Mouse (Mus musculus): Measurements from ENCODE around the gene Tas2r108. TPM values are rescaled to one million over a fixed set of nuclear protein-coding genes. Genes with fewer than 3 reads are reported as not detected.

The Tas2r108 gene
- polyA plus RNA-seq, 1 experiment from 2014 or later, result not detected

DNA sequence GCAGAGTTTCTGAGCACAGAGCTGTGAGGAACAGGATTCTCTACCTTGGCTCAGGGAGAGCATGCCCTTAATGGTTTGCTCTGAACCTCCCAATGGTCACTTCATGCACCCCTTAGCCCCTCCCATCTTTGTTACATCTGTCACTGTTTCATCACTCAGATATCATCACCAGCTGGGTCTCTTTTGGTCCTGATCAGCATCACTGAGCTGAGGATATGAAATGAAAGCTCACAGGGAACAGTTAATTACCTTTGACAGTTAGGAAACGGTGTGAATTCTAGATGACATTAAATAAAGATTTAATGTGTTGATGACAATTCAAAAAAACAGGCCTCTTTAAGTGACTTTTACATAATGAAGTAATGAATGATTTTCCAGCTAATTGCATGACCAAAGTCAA, 26.1 kb downstream of the Tas2r108 start, which contains the start of gene Prss37:
Prss37 (minus strand) TSS at position 101 of the 400 bp plus-strand sequence.
- WGBS, result 38% methylated on average over 1 of the region's 1 CpGs
- H3K27ac ChIP-seq (ENCODE audit: low read length), result no peak within 1 kb of the TSS
- no peak within 1 kb of the TSS for H3K4me3 ChIP-seq (ENCODE audit: low read length)
- H3K4me1 ChIP-seq (ENCODE audit: insufficient read depth, low read length), result no peaks in the 10 kb centered on the region
- H3K9ac ChIP-seq (replicated peaks; ENCODE audit: low read length), result no peak within 1 kb of the TSS
- H3K36me3 ChIP-seq (ENCODE audit: insufficient read depth, low read length), result no peaks in the 10 kb centered on the region
- H3K27me3 ChIP-seq (ENCODE audit: insufficient read depth, low read length), result no peaks in the 10 kb centered on the region
- H3K9me3 ChIP-seq (ENCODE audit: low read length), result no peaks in the 10 kb centered on the region
- ATAC-seq (ENCODE audit: low FRiP score, low TSS enrichment), result no peak
- no peak within 1 kb of the TSS for H3K4me2 ChIP-seq (replicated peaks; ENCODE audit: low read depth, low read length)

Other genes starting within 250 kb of the Tas2r108 start
- 47.1 and 49.9 TPM in 2 replicates for gene Agk, start 168.4 kb upstream of the Tas2r108 start, polyA plus RNA-seq (2015; fragmentation: Nextera tagmentation; extraction: Ambion mirVana)
- gene E330009J07Rik, start 57.4 kb upstream of the Tas2r108 start, polyA plus RNA-seq (2015; fragmentation: Nextera tagmentation; extraction: Ambion mirVana), result 10.5 and 12.5 TPM in 2 replicates
- 0.12 TPM in 1 of 2 replicates, not detected in the other for gene Wee2, start 54.4 kb upstream of the Tas2r108 start, polyA plus RNA-seq (2015; fragmentation: Nextera tagmentation; extraction: Ambion mirVana)
- gene Ssbp1, start 22.2 kb upstream of the Tas2r108 start, polyA plus RNA-seq (2015; fragmentation: Nextera tagmentation; extraction: Ambion mirVana), result 161 and 169 TPM in 2 replicates
- not detected in 2 replicates for gene Tas2r137, start 2.3 kb upstream of the Tas2r108 start, polyA plus RNA-seq (2015; fragmentation: Nextera tagmentation; extraction: Ambion mirVana)
- gene Prss37, start 26.0 kb downstream of the Tas2r108 start, polyA plus RNA-seq (2015; fragmentation: Nextera tagmentation; extraction: Ambion mirVana), result not detected in 2 replicates
- gene Olfr461, start 61.5 kb downstream of the Tas2r108 start, polyA plus RNA-seq (2015; fragmentation: Nextera tagmentation; extraction: Ambion mirVana), result 0.16 TPM in 1 of 2 replicates, not detected in the other
- gene Olfr460, start 76.0 kb downstream of the Tas2r108 start, polyA plus RNA-seq (2015; fragmentation: Nextera tagmentation; extraction: Ambion mirVana), result not detected in 2 replicates
- 0.30 and 0.31 TPM in 2 replicates for gene Clec5a, start 92.3 kb downstream of the Tas2r108 start, polyA plus RNA-seq (2015; fragmentation: Nextera tagmentation; extraction: Ambion mirVana)
- gene Tas2r138, start 119.8 kb downstream of the Tas2r108 start, polyA plus RNA-seq (2015; fragmentation: Nextera tagmentation; extraction: Ambion mirVana), result not detected in 2 replicates
- gene Mgam, start 135.3 kb downstream of the Tas2r108 start, polyA plus RNA-seq (2015; fragmentation: Nextera tagmentation; extraction: Ambion mirVana), result 0.80 and 1.2 TPM in 2 replicates

Data from kidney, embryonic 16.5 days (tissue).